Mouse (Mus musculus): ENCODE measurements around the gene Olfr8.
"Not testable (repeated sequence)": the region's sequence is repeated elsewhere in the genome, so short reads cannot be mapped to it uniquely, and the experiment has no call there.

GRCm38 (mm10) chr10:78950336-78950735 is at the start of gene Olfr8:
- not testable (repeated sequence) for TF ChIP-seq CTCF (IDR thresholded peaks at IDR 0.05; ENCODE audit: low read depth, low read length); POLR2A (IDR thresholded peaks at IDR 0.05; ENCODE audit: insufficient read depth, low read length); EP300 (IDR thresholded peaks at IDR 0.05; ENCODE audit: insufficient read depth, low read depth, low read length)

Data from ES-Bruce4 (cell line).